Mouse (Mus musculus): ENCODE measurements around the gene Gm49325.

The Gm49325 gene

DNA sequence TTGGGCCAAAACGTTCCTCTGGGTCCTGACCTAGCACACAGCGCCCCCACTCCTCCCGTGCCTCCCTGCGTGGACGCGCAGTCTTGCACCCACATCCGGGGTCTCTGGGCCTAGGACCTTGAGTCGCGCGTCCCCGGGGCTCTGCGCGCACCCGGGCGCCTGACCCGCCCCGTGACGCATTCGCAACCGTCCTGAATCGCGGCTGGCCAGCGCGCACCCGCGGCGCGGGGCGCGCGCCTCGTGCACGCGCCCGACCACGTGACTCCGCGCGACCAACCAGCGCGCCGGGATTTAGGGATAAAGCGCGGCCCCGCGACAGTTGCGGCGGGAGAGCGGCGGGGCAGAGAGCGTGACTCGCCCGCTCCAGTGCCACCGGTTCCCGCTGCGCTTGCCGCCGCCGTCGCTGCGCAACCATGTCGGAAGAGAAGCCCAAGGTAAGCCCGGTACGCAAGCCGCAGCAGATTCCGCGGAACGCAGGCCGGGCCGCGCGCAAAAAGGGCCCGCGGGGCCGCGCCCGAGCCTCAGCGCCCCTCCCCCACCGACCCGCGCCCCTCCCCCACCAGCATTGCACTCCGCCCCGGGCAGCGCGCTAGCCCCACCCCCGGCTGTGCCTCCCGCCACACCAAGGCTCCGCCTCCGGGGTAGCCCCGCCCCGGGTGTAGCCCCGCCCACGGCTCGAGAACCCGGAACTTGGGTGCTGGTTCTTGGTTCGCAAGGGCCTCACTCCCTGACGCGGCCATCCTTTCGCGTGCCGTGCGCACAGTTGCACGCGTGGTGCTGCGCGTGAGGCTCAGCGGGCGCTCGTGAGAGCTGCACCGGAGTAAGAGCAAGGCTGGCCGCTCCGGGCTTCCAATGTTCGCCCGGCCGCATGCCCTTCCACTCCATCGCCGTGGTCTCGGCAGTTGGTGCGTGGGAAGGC lies at the start of gene Gm49325, which contains the start of gene Sumo3:
Gm49325 (plus strand) TSS at position 290 of the 919 bp plus-strand sequence.
Sumo3 (plus strand) TSS at position 190 of the 919 bp plus-strand sequence.
- DNase-seq: peak; percentile 93 to 95

DNA sequence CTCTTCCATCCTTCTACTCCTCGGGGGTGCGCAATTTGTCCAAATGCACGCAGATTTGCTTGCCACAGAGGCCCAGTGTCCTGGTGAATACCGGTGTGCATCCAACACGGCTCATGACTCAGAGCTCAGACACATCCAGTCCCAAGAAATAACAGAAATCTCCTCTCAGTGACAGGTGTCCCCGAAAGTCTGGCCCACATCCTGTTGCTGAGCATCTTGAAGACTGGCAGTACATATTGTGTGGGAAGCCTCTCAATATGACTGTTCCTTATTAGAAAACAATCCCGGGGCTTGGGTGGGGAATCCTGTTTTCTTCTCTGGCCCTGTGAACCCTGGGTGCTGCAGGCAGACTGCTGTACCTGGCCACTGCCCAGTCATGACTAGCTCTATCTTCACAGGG lies 49.4 kb upstream of the Gm49325 start:
- no peak for DNase-seq

DNA sequence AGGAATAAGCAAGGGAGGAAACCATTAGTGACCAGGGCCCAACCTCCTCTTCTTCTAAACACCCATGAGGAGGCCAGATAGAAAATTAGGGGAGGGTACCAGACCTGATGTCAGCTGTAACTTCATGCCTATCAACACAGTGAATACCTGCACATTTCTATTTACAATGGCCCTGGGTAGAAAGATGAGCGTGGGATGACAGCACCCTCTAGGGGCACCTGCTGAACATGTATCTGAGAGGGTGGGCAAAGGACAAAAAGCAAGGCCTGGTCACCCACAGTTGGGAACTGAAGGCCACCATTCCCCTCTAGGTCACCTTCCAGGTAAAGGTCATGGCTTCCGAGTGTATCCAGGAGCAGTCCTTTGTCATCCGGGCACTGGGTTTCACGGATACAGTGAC lies 48.4 kb upstream of the Gm49325 start:
- DNase-seq: no peak

DNA sequence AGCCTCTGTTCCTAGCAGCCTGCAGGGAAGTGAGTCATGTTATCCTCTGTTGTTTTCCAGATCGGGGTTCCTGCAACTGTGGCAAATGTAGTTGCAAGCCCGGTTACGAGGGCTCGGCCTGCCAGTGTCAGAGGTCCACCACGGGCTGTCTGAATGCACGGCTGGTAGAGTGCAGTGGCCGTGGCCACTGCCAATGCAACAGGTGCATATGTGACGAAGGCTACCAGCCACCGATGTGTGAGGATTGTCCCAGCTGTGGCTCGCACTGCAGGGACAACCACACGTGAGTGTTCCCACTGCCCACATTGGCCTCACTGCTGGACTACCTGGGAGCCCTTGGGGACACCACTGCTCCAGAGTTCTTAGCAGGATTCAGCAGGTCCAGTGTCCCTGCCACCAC lies 45.9 kb upstream of the Gm49325 start:
- no peak for DNase-seq

DNA sequence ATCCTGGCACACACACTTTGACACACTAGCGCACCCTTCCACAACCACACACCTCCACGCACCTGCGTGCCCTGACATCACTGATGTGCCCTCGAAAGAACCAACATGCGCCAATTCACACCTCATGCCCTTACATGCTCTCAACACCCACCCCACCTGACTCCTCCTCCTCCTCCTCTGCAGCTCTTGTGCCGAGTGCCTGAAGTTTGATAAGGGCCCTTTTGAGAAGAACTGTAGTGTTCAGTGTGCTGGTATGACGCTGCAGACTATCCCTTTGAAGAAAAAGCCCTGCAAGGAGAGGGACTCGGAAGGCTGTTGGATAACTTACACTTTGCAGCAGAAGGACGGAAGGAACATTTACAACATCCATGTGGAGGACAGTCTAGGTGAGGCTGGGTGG lies 45.2 kb upstream of the Gm49325 start:
- no peak for DNase-seq

DNA sequence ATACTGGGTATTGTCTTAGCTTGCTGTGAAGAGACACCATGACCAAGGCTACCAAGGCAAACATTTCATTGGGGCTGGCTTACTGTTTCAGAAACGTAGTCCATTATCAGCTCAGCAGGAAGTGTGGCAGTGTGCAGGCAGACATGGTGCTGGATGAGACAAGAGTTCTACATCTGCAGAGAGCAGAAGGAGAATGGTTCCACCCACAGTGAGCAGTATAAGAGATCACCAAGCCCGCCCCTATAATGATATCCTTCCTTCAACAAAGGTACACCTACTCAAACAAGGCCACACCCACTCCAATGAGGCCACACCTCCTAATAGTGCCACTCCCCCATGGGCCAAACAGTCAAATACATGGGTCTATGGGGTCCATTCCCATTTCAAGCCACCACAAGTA lies 44.5 kb upstream of the Gm49325 start:
- DNase-seq: no peak

DNA sequence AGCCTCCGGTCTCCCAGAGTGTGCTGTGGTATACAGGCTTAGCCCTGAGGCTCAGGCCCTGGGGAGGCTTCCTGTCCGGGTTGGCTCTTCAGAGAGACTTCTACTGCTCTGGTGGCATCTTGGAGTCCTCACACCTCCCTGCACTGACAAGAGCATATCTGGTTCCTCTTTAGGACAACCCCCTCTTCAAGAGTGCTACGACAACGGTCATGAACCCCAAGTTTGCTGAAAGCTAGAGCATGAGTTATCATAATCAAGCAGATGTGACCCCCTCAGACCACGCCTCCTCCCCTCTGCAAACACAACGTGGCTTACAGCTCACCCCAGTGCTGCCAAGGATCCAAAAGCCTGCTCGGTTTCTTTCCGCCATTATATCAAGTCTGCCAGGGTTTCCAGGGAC lies 41.0 kb upstream of the Gm49325 start:
- DNase-seq: no peak

DNA sequence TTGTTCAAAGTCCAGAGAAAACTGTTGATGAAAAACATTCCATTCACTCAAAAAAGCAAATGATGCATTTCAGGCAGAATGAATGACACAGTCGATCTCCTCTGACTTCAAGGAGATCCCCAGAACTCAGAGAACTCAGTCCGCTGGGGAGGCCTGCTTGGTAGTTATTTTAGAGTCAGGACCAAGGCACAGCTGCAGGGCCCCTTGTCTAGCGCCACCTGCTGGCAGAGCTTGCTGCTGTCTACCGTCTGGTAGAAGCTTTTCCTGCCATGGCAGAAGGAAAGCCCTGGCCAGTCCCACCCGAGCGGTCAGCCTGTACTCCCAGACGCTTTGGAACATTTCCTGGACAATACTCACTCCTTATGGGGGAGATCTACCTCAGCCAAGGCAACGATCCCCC lies 39.3 kb upstream of the Gm49325 start:
- peak; percentile 90 to 91 for DNase-seq

DNA sequence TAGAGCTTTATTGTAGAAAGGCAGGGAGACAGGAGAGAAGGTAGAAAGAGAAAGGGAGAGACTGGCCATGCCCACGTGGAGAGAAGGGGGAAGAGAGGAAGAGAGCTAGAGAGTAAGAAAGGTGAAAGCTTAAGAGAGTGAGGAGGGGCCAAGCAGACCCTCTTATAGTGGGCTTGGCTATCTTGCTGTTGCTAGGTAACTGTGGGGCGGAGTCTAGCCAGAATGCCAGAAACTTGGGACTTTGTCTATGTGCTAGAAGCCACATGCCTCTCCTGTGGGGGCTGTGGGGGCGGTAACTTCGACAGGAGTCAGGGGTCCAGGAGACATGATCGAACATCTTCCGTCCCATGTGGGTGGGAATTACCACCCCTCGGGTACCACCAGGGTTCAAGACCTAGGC lies 36.5 kb upstream of the Gm49325 start:
- no peak for DNase-seq

DNA sequence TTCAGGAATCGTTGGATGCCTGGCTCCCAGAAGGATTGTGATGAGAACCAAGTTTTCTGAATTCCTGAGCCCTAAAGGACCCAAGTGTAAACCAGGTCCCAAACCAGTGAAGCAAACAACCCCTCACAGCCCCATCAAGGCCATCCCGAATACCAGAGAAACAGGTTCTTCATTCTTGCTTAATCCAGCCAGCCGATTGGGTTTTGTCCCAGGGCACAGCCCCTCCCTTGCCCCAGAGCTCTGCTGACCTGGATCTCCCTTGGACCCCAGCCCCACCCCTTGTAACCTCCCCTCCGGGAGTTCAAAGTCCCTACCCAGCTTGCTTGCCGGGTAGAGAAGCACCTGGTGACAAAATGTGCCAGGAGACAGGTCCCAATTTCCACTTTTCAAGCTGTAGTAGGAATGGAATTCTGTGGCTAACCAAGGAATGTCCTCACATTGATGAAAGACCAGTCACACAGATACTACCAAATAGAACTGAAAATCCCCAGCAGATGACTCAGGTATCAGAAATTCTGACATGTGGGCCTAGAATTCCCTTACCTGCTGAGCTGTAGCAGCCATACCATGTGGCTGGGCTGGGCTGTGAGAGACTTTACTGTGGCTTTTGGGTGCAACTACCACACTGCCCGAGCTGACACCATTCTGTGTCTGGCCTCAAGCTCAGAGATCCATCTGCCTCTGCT lies 35.9 kb upstream of the Gm49325 start:
- no peak for DNase-seq

DNA sequence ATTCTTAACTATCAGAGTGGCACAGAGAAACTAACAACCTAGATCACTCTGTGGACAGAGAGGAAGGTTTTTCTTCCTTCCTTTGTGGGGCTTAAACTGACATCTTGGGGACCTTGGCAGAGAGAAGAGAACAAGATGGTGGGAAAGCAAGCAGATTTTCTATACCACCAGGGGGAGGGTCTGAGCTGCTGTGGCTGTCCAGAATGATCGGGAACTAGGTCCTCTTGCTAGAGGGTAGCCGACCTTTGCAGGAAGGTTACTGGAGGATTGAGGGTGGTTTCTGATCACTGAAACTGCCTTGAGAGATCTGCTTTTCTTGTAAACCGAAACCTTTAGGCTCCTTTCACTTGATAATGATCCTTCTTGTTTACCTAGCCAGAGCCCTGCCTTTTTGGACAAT lies 33.8 kb upstream of the Gm49325 start:
- no peak for DNase-seq

DNA sequence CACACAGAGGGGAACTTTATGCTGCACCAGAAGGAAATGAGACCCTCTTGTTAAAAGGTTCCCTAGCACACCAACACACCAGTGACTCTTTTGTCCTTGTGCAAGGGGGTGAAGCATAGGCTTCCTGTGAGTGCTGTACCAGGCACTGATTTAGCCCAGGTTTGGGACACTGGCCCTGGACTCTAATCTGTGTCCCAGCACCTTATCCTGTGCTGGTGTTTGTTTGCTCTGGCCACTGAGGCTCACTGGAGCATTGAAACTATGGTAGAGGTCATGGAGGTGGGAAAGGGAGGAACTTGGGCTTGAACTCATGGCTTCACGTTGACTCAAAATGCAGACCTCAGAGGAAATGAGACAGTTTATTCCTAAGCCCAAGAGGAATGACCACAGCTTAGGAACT lies 32.8 kb upstream of the Gm49325 start:
- DNase-seq: no peak

DNA sequence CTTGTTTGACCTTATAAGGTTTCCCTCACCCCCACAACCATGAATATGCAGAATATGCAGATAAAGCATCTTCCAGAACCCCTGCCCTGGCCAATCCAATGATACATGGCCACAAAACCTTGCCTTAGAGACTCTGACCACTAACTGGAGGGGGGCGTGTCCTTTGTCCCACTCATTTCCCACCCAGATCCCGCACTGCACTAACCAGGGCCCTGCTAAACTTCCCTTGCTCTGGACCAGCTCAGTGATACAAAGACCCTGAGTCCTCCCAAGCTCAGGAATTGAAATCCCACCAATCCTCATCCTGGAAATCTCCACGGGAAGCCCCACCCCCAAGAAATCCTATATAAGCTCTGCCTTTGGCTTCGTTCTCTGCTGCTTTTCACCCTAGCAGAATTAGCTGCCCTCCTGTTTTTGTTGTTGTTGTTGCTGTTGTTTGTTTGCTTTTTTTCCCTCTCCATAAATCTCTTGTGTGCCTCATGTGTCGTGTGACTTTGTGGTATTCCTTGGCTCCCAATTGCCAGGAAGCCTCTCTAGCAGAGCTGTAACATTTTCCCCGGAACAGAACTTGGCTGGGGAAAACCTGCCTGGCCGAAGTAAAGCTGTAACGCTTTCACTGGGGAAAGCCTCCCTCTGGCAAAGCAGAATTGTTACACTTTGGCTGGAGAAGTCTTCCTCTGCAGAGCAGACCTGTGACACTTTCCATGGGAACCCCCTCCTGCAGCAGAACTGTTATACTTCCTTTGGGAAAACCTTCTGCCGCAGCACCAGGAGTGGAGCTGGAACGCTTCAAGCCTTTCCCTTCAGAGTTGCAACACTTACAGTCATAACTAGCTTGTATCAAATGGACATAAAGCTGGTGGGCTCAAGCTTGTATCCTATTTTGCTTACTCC lies 25.7 kb upstream of the Gm49325 start:
- DNase-seq: no peak

DNA sequence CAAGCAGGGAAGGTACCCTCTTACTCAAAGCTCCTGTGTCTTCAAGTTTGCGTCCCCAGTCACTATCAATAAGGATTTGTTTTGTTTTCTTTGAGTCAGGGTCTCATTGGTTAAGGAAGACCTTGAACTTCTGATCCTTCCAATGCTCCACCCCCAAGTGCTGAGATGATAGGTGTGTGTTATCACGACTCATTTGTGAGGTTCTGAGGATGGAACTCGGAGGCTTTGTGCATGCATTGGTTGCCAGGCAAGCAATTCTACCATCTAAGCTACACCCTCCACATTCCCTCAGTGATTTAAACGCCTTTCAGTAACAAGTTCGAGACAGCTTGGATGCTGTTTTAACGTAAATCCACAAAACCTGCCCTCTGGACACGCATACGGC lies 25.0 kb upstream of the Gm49325 start:
- no peak for DNase-seq

DNA sequence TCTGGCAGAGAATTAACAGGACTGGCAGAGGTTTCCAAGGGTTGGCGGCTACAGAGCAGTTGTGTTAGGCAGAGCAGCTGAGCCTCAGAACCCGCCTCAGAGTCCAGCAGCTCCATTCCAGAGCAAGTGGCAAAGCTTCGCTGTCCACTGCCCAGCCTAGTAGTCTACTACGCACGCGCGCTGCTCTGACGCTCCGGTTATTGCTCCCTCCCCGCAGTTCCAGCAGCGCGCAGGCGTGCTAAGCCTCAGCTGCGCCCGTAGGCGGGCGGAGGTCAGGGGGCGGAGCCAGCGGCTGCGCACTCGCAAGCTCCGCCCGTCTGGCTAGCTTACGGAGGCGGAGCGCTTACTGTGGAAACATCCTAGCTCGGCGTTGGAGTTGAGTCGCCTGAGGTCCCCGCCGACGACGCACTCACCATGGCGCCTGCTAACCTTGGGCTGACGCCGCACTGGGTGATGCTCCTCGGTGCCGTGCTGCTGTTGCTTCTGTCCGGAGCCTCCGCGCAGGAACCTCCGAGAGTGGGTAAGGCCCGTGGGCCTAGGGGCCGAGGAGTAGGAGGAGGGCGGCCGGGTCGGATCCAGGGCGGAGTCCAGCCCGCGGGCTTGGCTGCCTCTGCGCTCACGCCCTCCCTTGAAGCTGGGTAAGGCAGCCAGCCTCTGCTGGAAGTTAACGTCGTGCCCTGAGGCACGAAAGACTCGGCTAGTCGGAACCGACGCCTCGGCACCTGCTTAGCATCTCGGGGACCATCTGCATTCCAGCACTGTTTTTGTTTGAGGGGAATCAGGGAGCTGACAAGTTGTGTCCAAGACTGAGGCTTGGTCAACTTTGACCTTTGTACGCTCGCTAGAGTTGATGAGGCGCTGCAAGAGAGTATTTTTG lies 24.4 kb upstream of the Gm49325 start, which contains the start of gene Pttg1ip:
Pttg1ip (plus strand) TSS at position 313 of the 877 bp plus-strand sequence.
- peak; percentile 96 to 97 for DNase-seq

DNA sequence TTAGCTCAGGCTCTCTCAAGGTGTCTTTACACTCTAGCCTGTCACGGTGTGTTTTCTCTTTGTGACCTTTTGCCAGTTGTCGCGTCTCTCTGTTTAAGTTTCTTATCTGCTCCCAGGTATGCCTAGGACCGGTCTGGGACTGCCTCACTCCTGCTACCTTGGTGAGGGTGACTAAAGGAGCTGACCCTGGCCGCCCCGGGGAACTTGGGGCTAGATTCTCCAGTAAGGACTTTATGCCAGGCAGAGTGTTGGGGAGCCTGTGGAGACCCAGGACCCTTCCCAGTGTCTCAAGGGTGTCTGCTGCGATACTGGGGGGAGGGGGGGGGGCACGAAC lies 23.7 kb upstream of the Gm49325 start:
- DNase-seq: peak in 1 of 2 experiments; percentile 29

DNA sequence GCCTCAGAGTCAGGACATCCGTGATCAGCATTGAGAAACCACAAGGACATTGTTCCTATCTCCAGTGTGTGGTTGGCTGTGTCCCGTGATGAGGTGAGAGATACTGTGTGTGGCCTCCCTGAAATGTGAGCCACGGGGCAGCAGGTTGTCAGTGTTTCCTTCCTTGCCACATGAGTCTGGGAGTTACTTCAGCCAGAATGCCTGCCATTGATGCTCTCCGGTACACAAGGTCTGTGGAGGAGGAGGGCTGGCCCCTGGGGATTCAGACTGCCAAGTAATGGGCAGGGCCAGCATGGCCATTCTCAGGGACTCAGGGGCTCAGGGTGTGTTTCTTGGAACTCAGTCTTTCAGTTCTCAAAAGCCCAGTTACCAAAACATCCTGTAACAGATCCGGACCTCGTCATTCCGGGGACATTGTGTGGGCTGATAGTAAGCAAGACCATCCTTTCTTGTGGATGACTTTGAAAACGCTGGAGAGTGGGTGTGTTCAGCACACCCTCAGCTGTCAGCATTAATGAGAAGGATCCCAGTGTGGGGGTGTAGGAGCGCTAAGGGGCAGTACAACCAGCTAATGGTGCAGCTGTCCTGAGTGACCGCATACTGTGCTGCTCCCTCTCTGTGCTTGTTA lies 22.1 kb upstream of the Gm49325 start:
- DNase-seq: no peak

DNA sequence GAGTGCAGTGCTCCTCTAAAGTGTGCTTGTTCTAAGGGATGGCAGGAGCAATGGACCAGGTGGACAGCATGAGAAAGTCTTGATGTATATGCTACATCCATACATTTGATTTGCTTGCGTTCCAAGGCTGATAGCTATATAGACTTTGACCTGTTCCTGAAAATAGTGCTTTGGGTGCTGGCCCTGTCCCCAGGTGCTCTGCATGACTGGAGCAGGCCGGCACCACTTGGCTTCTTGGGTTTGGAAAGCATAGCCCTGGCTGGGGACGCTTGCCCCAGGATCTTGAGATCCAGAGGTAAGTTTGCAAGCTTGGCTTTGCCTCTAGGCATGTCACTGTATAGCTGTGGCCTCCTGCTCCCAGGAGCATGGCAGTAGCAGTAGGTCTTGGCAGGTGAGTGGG lies 19.4 kb upstream of the Gm49325 start:
- DNase-seq: no peak

DNA sequence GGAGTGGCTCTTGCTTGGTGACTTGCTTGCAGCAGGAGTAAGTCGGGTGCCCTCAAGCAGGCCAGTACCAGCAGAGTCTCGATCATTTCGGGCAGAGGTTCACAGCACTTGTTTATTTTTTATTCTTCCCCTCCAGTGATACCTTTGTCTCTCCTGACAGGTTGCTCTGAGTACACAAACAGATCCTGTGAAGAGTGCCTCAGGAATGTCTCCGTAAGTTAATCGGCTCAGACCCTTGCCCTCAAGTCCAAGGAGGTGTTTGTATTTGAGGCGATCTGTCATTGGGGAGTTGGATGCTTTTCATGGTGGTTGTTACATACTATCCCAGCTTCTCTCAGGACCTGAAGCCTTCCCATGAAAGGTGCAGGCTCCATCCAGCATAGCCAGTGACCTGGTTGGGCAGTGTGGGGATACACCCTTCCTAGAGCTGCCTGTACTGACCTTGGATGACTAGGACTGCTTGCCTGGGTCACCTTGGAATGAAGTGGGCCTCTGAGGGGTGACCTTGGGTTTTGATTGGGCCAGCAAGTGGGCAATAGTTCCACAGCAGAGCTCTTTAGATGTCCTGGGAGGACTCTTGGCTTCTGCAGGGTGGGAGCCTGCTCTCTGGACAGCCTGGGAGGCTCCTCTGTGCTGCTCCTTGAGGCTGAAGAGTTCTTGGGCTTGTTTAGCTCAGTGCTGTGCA lies 18.8 kb upstream of the Gm49325 start:
- DNase-seq: no peak

DNA sequence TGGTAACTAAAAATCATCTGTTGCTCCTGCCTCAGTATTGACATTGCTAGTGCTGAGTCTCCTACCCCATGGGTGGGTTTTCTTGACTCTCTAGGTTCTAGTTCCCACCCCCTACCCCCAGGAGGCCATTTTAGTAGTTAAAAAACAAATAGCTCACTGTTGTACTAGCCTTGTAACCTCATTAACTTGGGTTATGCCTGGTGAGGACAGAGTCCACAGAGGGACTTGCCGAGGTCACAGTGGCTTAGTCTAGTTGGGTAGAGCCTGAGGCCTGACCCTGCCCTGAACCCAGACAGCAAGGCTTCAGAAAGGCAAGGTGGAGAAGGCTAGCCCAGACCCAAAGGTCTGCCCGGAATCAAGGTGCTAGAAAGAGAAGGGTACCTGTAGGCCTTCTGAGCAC lies 18.0 kb upstream of the Gm49325 start:
- no peak for DNase-seq

DNA sequence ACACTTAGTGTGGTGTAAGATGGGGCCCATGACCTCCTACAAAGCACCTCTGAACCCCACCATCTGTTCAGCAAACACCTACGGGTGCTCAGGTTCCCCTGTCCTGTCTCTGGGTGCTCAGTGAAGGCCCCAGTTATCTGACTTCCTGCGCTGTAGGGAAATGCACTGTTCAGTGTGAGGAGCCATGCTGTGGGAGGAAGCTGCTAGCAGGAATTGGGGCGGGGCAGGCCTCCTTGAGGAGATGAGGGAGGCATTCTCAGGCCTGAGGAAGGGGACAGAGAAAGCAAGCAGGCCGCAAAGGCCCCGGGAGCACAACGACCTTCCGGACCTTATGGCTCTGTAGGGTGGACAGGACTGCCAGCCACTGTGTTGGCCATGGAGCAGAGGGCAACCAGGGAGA lies 16.9 kb upstream of the Gm49325 start:
- no peak for DNase-seq
